Mouse (Mus musculus) C2C12 (cell line): ENCODE measurements at regions not wholly inside any gene's neighbourhood (a gene's known extent, or its start where the extent isn't known, plus 50 kb on each side); places are given as distances from the start of the nearest gene placed in this dataset.

Source experiments
- H3K27me3 ChIP-seq: one replicate; pipeline ENCODE4 v1.6.1; 2011; ENCODE audit not compliant: control insufficient read depth, insufficient read depth, insufficient read length
- H3K36me3 ChIP-seq: one replicate; pipeline ENCODE4 v1.6.1; 2011; ENCODE audit not compliant: control insufficient read depth, insufficient read depth
- H3K4me3 ChIP-seq: one replicate; pipeline ENCODE4 v1.5.1; 2011; ENCODE audit warnings: mild to moderate bottlenecking, control low read depth; ENCODE audit not compliant: poor library complexity, insufficient read depth, severe bottlenecking
- H3K79me2 ChIP-seq: one replicate; pipeline ENCODE4 v1.6.1; 2011; ENCODE audit not compliant: control insufficient read depth, insufficient read depth
- H3K79me3 ChIP-seq: one replicate; pipeline ENCODE4 v1.6.1; 2011; ENCODE audit warnings: low read depth, control low read depth
- H3ac ChIP-seq: one replicate; pipeline ENCODE3; 2011; ENCODE audit warnings: low read depth; ENCODE audit not compliant: control insufficient read depth, insufficient read length
- CEBPB ChIP-seq: IDR thresholded peaks from one replicate; pipeline ENCODE4 v1.6.1; 2011; ENCODE audit warnings: low read depth, mild to moderate bottlenecking, control low read depth, moderate library complexity
- CTCF ChIP-seq: IDR thresholded peaks from one replicate; pipeline ENCODE4 v1.5.1; 2011; ENCODE audit not compliant: control insufficient read depth, insufficient read depth, insufficient read length
- FOSL1 ChIP-seq: IDR thresholded peaks from one replicate; pipeline ENCODE4 v1.8.0; 2011; ENCODE audit warnings: mild to moderate bottlenecking, low read length; ENCODE audit not compliant: poor library complexity, insufficient read depth, severe bottlenecking
- MAX ChIP-seq: IDR thresholded peaks from one replicate; pipeline ENCODE4 v1.6.1; 2011; ENCODE audit warnings: mild to moderate bottlenecking, control low read depth
- MYOD1 ChIP-seq: IDR thresholded peaks from one replicate; pipeline ENCODE4 v1.6.1; 2011; ENCODE audit warnings: low read depth; ENCODE audit not compliant: control insufficient read depth, insufficient read length
- MYOG ChIP-seq: IDR thresholded peaks from one replicate; pipeline ENCODE4 v1.6.1; 2011; ENCODE audit not compliant: control insufficient read depth, insufficient read length; ENCODE audit errors: extremely low read depth
- USF1 ChIP-seq: IDR thresholded peaks from one replicate; pipeline ENCODE4 v1.6.1; 2011; ENCODE audit warnings: low read depth, mild to moderate bottlenecking, control low read depth, moderate library complexity

- no peak overlapping the region for H3K4me3 ChIP-seq
- TF ChIP-seq MYOD1: no peak
- TF ChIP-seq FOSL1: no peak
- TF ChIP-seq CTCF: no peak
- TF ChIP-seq MYOG: no peak
- TF ChIP-seq CEBPB: no peak
- no peak for TF ChIP-seq MAX
- TF ChIP-seq USF1: no peak
- H3ac ChIP-seq: no peak overlapping the region
- no peaks in the 10 kb centered on the region for H3K27me3 ChIP-seq
- H3K79me3 ChIP-seq: no peaks in the 10 kb centered on the region
- no peaks in the 10 kb centered on the region for H3K79me2 ChIP-seq
- no peaks in the 10 kb centered on the region for H3K36me3 ChIP-seq
Observed at GRCm38 (mm10) chr14:73453164-73453563, 56.7 kb upstream of the Med4 start.

GRCm38 (mm10) chr14:73452321-73453082 is 57.3 kb upstream of the Med4 start:
- H3K4me3 ChIP-seq: no peak overlapping the region
- H3K79me3 ChIP-seq: no peaks in the 10 kb centered on the region
- H3ac ChIP-seq: no peak overlapping the region
- no peaks in the 10 kb centered on the region for H3K27me3 ChIP-seq
- H3K79me2 ChIP-seq: no peaks in the 10 kb centered on the region
- no peaks in the 10 kb centered on the region for H3K36me3 ChIP-seq
- TF ChIP-seq MYOD1 (no peak), CTCF (no peak), MAX (no peak), CEBPB (no peak), USF1 (no peak), MYOG (no peak), FOSL1 (no peak)

- no peak overlapping the region for H3K4me3 ChIP-seq
- H3K36me3 ChIP-seq: no peaks in the 10 kb centered on the region
- TF ChIP-seq FOSL1: no peak
- no peak for TF ChIP-seq MAX
- TF ChIP-seq CEBPB: no peak
- TF ChIP-seq MYOG: no peak
- TF ChIP-seq USF1: no peak
- no peak for TF ChIP-seq CTCF
- no peak for TF ChIP-seq MYOD1
- H3K79me3 ChIP-seq: no peaks in the 10 kb centered on the region
- no peaks in the 10 kb centered on the region for H3K27me3 ChIP-seq
- no peaks in the 10 kb centered on the region for H3K79me2 ChIP-seq
- H3ac ChIP-seq: no peak overlapping the region
Observed at GRCm38 (mm10) chr14:73451291-73452045, 58.4 kb upstream of the Med4 start.

- H3K27me3 ChIP-seq: no peaks in the 10 kb centered on the region
- no peak for TF ChIP-seq FOSL1
- no peak for TF ChIP-seq CEBPB
- no peak for TF ChIP-seq USF1
- TF ChIP-seq CTCF: no peak
- TF ChIP-seq MYOG: no peak
- no peak for TF ChIP-seq MAX
- TF ChIP-seq MYOD1: no peak
- no peak overlapping the region for H3ac ChIP-seq
- H3K79me2 ChIP-seq: no peaks in the 10 kb centered on the region
- H3K36me3 ChIP-seq: no peaks in the 10 kb centered on the region
- H3K79me3 ChIP-seq: no peaks in the 10 kb centered on the region
- H3K4me3 ChIP-seq: no peak overlapping the region
Observed at GRCm38 (mm10) chr14:73449901-73450495, 59.8 kb upstream of the Med4 start.

- H3K36me3 ChIP-seq: no peaks in the 10 kb centered on the region
- H3ac ChIP-seq: no peak overlapping the region
- no peaks in the 10 kb centered on the region for H3K79me3 ChIP-seq
- H3K4me3 ChIP-seq: no peak overlapping the region
- TF ChIP-seq FOSL1 (no peak), MYOG (no peak), USF1 (no peak), CEBPB (no peak), MAX (no peak), MYOD1 (no peak), CTCF (no peak)
- H3K27me3 ChIP-seq: no peaks in the 10 kb centered on the region
- H3K79me2 ChIP-seq: no peaks in the 10 kb centered on the region
Observed at GRCm38 (mm10) chr14:73449111-73449510, 60.7 kb upstream of the Med4 start.
